Mouse (Mus musculus) megakaryocyte, embryonic 14.5 days (primary cell): ENCODE measurements at regions not wholly inside any gene's neighbourhood (a gene's known extent, or its start where the extent isn't known, plus 50 kb on each side); places are given as distances from the start of the nearest gene placed in this dataset.

Experiments
- FLI1 ChIP-seq: IDR thresholded peaks from 2 replicates; pipeline ENCODE4 v1.6.1; 2012; ENCODE audit warnings: low read length, inconsistent platforms, mixed read lengths
- GATA1 ChIP-seq: IDR thresholded peaks from 3 replicates; pipeline ENCODE4 v1.6.1; 2012; ENCODE audit warnings: mixed read lengths, low read length, inconsistent platforms, borderline replicate concordance

DNA sequence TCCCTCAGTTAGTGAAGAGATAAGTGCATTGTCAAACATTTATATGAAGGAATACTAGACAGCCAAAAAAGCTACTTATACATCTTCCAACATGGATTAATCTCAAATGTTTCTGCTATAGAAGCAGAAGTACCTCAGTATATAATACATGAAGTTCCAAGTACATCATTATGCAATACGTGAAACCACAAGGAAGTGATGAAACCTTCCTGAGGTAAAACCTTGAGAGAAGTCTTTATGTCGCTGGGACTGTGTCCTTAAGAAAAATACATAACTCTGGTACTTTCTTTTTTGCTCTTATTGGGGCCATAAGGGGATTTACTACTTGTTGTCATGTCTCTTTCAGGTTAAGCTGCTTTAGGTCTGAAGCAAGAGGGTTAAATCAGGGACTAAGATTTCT, 469.6 kb downstream of the Anxa1 start:
- TF ChIP-seq GATA1 (no peak), FLI1 (no peak)
